Mouse (Mus musculus) thymus, adult 2 months (tissue): ENCODE data around the gene Slc22a20. TPM values are rescaled to one million over a fixed set of nuclear protein-coding genes. Genes with fewer than 3 reads are reported as not detected.

Experiments used
- DNase-seq: peaks from one replicate; pipeline ENCODE4 v3.0.0; 2021
- H3K27ac ChIP-seq: fragments of 200-500 bp; 2 replicates; pipeline ENCODE4 v1.5.1; 2012; ENCODE audit warnings: low read length, control low read depth; ENCODE audit not compliant: control insufficient read depth, insufficient read depth
- H3K27me3 ChIP-seq: fragments of 200-500 bp; 2 replicates; pipeline ENCODE4 v1.6.1; 2012; ENCODE audit warnings: mild to moderate bottlenecking, low read length, moderate library complexity, mixed read lengths; ENCODE audit not compliant: control insufficient read depth, insufficient read depth
- H3K36me3 ChIP-seq: fragments of 200-500 bp; 2 replicates; pipeline ENCODE4 v1.6.1; 2012; ENCODE audit warnings: mild to moderate bottlenecking, low read length, moderate library complexity; ENCODE audit not compliant: control insufficient read depth, insufficient read depth
- H3K4me1 ChIP-seq: fragments of 200-500 bp; replicated peaks from 2 replicates; pipeline ENCODE4 v1.6.1; 2012; ENCODE audit warnings: low read length; ENCODE audit not compliant: control insufficient read depth, insufficient read depth
- H3K4me3 ChIP-seq: fragments of 200-500 bp; 2 replicates; pipeline ENCODE4 v1.5.1; 2012; ENCODE audit warnings: mild to moderate bottlenecking, low read length, control low read depth, moderate library complexity; ENCODE audit not compliant: control insufficient read depth, insufficient read depth
- CTCF ChIP-seq: fragments of 200-500 bp; IDR thresholded peaks from 2 replicates; pipeline ENCODE4 v1.5.1; 2012; ENCODE audit warnings: mild to moderate bottlenecking, control low read depth, low read length, moderate library complexity, borderline replicate concordance; ENCODE audit not compliant: control insufficient read depth, poor library complexity, insufficient read depth; ENCODE audit errors: extremely low read depth
- POLR2A ChIP-seq: fragments of 200-500 bp; IDR thresholded peaks from 2 replicates; pipeline ENCODE4 v1.6.1; 2012; ENCODE audit warnings: mild to moderate bottlenecking, low read length, control low read depth, moderate library complexity; ENCODE audit not compliant: control insufficient read depth, poor library complexity, insufficient read depth; ENCODE audit errors: extremely low read depth
- WGBS: fragments of 180-500 bp; shearing (Covaris S2); methylation state at CpG from one replicate; pipeline ENCODE4 v1.1.7; 2018; 5-methylcytosine and 5-hydroxymethylcytosine counted together
- polyA plus RNA-seq: library from polyadenylated mRNA; depleted of rRNA; stranded (reverse); fragments of >200 nt; gene quantifications from 2 replicates; pipeline ENCODE4 v1.2.3, GENCODE M21; 2012

The Slc22a20 gene
- polyA plus RNA-seq, 1 experiment: 0.20 TPM

DNA sequence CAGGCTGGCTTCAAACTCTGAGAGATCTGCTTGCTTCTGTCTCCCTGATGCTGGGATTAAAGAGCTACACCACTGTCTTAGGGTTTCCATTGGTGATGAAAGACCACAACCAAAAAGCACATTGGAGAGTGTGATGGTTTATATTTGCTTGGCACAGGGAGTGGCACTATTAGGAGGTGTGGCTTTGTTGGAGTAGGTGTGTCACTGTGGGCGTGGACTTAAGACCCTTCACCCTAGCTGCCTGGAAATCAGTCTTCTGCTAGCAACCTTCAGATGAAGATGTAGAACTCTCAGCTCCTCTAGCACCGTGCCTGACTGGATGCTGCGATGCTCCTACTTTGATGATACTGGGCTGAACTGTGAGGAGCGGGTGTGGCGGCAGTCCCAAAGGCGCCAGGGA is 47.4 kb downstream of the Slc22a20 start:
- no peaks in the 10 kb centered on the region for H3K27me3 ChIP-seq
- H3K36me3 ChIP-seq: peaks cover 7% of the 10 kb centered on the region
- H3K27ac ChIP-seq: no peak overlapping the region
- H3K4me1 ChIP-seq: no peaks in the 10 kb centered on the region
- H3K4me3 ChIP-seq: no peak overlapping the region
- WGBS: 85% methylated on average over 6 of the region's 6 CpGs
- TF ChIP-seq POLR2A (no peak), CTCF (no peak)
- DNase-seq: no peak

DNA sequence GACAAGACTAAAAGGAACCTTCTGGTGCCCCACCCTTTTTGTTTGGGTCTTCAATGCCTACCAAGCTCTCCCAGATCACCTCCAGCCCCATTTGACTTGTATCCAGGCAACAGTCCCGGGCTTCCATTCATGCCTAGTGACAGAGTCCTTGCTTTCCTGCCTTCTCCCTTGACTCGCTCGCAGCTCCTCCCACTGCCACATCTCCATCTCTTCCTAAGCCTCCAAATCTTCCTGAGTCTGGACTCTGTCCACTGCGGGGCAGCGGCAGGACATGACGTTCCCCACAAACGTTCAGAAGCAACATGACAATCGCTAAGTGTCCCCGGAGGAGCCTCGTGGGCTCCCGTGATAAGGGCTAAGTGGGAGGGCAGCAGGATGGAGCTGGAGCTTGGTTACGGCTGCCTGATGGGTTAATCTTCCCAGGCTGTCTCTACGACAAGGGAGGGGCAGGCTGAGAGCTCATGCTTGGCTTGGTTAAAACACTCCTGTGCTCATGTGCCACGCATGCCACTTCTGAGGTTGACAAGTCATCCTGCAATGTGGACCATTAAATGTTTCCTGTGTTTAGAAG is 48.0 kb downstream of the Slc22a20 start:
- Histone ChIP-seq H3K27ac (no peak overlapping the region), H3K27me3 (no peaks in the 10 kb centered on the region), H3K4me3 (no peak overlapping the region), H3K4me1 (no peaks in the 10 kb centered on the region), H3K36me3 (peaks cover 7% of the 10 kb centered on the region)
- DNase-seq: no peak
- 41% methylated on average over 14 of the region's 14 CpGs for WGBS
- TF ChIP-seq CTCF (no peak), POLR2A (no peak)

DNA sequence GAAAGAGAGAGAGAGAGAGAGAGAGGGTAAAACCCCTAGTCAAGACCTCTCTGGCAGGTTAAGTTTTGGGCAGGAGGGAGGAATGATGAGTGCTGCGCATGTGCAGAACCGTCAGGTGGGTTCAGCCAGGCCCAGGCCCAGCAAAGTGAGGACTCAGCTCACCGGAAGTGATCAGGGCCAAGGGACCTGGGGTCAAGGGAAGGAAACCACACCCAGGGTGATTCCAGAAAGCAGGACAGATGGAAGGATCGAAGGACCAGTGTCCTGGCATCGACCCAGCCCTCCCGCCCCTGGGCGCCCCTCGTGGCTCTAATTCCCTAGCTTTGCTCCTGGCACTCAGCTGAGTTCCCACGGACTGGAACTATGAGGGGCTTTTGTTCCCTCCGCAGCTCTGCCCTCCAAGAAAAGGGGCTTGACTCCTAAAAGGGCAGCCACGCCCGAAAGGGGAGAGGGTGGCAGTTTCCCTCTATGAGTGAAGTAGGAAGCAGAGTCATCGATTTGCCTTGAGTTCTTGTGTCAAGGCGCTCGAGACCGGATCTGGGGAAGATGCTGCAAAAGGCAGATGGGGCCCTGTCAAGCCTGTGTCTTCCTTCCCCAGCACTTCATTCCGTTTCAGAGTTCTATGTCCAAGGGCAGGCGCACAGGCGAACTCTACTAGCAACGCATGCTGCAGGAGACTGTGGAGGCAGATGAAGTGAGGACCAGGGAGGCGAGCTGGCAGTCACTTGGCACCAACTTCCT is 48.7 kb downstream of the Slc22a20 start:
- Histone ChIP-seq H3K27ac (no peak overlapping the region), H3K4me1 (no peaks in the 10 kb centered on the region), H3K27me3 (no peaks in the 10 kb centered on the region), H3K4me3 (no peak overlapping the region), H3K36me3 (peaks cover 3% of the 10 kb centered on the region)
- no peak for TF ChIP-seq POLR2A
- 89% methylated on average over 21 of the region's 21 CpGs for WGBS
- DNase-seq: no peak

GRCm38 (mm10) chr19:5935691-5936090 is 50.3 kb downstream of the Slc22a20 start:
- no peak overlapping the region for H3K27ac ChIP-seq
- peaks cover 3% of the 10 kb centered on the region; the same call in 1 of the 2 replicates for H3K4me1 ChIP-seq
- no peaks in the 10 kb centered on the region for H3K36me3 ChIP-seq
- no peak overlapping the region for H3K4me3 ChIP-seq
- DNase-seq: no peak
- H3K27me3 ChIP-seq: no peaks in the 10 kb centered on the region
- TF ChIP-seq POLR2A (no peak), CTCF (no peak)
- WGBS: 80% methylated on average over 5 of the region's 5 CpGs

DNA sequence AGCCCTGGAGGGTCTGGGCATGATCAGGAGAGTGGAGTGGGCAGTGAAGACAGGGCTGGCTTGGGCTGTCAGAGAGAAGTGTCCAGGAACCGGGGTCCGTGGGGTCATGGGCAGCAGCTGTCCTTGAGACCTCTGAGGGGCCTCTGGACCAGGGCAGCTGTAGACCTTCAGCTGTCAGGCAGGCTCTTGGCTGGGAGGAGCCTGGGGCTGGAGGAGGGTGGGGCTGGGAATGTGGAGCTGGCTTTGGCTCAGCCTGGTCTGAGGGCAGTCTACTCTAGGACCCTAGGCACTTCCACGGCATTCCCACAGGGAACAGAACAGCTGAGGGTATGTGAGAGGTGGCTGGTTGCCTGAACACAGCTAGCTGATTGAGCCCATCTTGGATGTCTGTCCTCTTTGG is 50.7 kb downstream of the Slc22a20 start:
- 83% methylated on average over 3 of the region's 3 CpGs for WGBS
- H3K27ac ChIP-seq: no peak overlapping the region
- no peak for DNase-seq
- H3K4me3 ChIP-seq: no peak overlapping the region
- TF ChIP-seq POLR2A: no peak
- TF ChIP-seq CTCF: no peak
- no peaks in the 10 kb centered on the region for H3K36me3 ChIP-seq
- peaks cover 3% of the 10 kb centered on the region; the same call in 1 of the 2 replicates for H3K4me1 ChIP-seq
- no peaks in the 10 kb centered on the region for H3K27me3 ChIP-seq

DNA sequence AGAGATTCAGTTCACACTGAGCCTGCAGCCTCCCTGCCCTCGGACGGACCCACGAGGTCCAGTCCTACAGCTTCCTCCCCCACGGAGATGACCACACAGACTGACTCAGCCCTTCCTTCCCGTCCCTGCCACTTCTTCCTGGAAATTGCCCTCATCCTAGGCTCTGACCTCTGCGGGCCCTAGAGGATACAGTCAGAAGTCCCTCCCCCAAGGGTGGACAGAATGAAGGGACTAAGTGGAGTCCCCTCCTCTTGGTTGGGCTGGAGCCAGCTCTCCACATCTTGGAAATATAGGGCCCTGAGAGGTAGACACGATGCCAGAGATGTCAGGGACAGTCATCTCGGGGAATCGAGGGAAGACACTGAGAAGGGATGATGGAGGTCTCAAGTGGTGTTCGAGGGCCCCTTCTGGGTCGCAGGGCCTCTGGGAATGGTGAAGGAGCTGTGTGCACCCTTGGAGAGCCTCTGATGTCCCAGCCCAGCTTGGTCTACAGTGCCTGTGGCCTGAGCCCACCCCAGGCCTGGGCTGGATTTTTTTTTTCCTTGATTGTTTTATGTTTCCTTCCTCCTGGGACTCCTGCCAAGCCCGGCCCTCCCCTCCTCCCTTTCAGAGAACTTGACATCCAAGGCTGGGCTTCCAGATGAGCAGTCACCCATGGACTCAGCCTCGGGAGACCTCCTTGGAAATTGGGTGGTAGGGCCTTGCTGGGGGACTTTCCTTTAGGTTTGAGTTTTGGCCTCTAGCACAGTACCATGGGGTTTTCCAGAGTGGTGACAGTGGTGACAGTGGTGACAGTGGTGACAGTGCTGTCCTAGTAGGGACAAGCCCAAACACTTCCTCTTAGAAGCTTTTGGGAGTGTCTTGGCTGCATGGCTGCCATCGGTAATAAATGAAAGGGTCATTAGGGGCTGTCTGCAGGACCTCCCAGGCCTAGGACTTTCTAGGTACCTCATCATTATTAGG is 56.0 kb downstream of the Slc22a20 start:
- H3K27ac ChIP-seq: no peak overlapping the region
- H3K27me3 ChIP-seq: no peaks in the 10 kb centered on the region
- no peak for TF ChIP-seq CTCF
- no peak for TF ChIP-seq POLR2A
- 67% methylated on average over 14 of the region's 14 CpGs for WGBS
- no peak overlapping the region for H3K4me3 ChIP-seq
- no peak for DNase-seq
- no peaks in the 10 kb centered on the region for H3K36me3 ChIP-seq
- H3K4me1 ChIP-seq: peaks cover 15% of the 10 kb centered on the region
